Mouse (Mus musculus): ENCODE results near the gene Klre1. TPM values are rescaled to one million over a fixed set of nuclear protein-coding genes. Genes with fewer than 3 reads are reported as not detected.

Gene Klre1
- not detected in 2 replicates for polyA plus RNA-seq (2016; fragmentation: Nextera tagmentation; extraction: Ambion mirVana)

- 97% methylated on average over 8 of the region's 8 CpGs for WGBS
- H3K27me3 ChIP-seq (replicated peaks): no peaks in the 10 kb centered on the region
- no peak within 1 kb of the TSS for H3K4me2 ChIP-seq (replicated peaks)
- H3K27ac ChIP-seq: no peak within 1 kb of the TSS
- no peak for ATAC-seq (ENCODE audit: low FRiP score, low read depth)
- H3K4me3 ChIP-seq: no peak within 1 kb of the TSS
- H3K9me3 ChIP-seq: no peaks in the 10 kb centered on the region
- H3K36me3 ChIP-seq: no peaks in the 10 kb centered on the region
- H3K4me1 ChIP-seq: no peaks in the 10 kb centered on the region
- no peak within 1 kb of the TSS for H3K9ac ChIP-seq
Measured at GRCm38 (mm10) chr6:129577605-129578004, at the start of gene Klre1. Gene Klre1 (plus strand): TSS chr6:129577905.

GRCm38 (mm10) chr6:129529605-129530004 is 48.1 kb upstream of the Klre1 start:
- H3K27ac ChIP-seq: no peak overlapping the region
- no peaks in the 10 kb centered on the region for H3K9me3 ChIP-seq
- no peak overlapping the region for H3K9ac ChIP-seq
- no peak overlapping the region for H3K4me3 ChIP-seq
- peaks cover under 1% of the 10 kb centered on the region; the same call in 1 of the 2 replicates for H3K4me1 ChIP-seq
- no peak for ATAC-seq (ENCODE audit: low FRiP score, low read depth)
- H3K4me2 ChIP-seq (replicated peaks): no peak overlapping the region
- H3K27me3 ChIP-seq (replicated peaks): no peaks in the 10 kb centered on the region
- 85% methylated on average over 1 of the region's 1 CpGs for WGBS
- no peaks in the 10 kb centered on the region for H3K36me3 ChIP-seq

GRCm38 (mm10) chr6:129530261-129530660 is 47.4 kb upstream of the Klre1 start:
- Histone ChIP-seq H3K4me1 (peaks cover 8% of the 10 kb centered on the region), H3K9me3 (no peaks in the 10 kb centered on the region), H3K27ac (no peak overlapping the region), H3K27me3 (replicated peaks) (no peaks in the 10 kb centered on the region), H3K4me2 (replicated peaks) (no peak overlapping the region), H3K36me3 (no peaks in the 10 kb centered on the region), H3K4me3 (no peak overlapping the region), H3K9ac (no peak overlapping the region)
- no peak for ATAC-seq (ENCODE audit: low FRiP score, low read depth)

DNA sequence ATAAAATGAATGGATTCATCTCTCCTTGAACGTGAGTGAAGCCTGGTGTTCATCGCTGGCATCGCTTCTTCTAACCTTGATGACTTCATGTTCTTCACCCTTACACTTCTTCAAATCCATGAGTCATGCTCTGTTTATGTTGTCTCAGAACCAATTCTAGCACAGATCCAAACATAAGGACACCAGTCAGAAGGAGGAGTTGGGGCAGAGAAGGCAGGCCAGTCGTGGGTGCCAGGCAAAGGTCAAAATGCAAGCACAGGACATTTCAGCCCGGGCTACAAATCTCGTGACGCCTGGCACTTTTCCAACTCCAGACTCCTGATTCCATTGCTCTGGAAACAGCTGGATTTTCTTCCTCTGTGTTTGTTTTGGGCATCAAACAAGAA is 45.2 kb upstream of the Klre1 start:
- H3K9me3 ChIP-seq: no peaks in the 10 kb centered on the region
- ATAC-seq (ENCODE audit: low FRiP score, low read depth): peak; percentile 42
- peak overlapping the region; percentile 76; the same call in 1 of the 2 replicates for H3K9ac ChIP-seq
- peak overlapping the region; percentile 64; the same call in 1 of the 2 replicates for H3K4me3 ChIP-seq
- H3K4me1 ChIP-seq: peaks cover 15% of the 10 kb centered on the region
- no peaks in the 10 kb centered on the region for H3K36me3 ChIP-seq
- H3K4me2 ChIP-seq (replicated peaks): peak overlapping the region; percentile 68
- 38% methylated on average over 7 of the region's 7 CpGs for WGBS
- no peak overlapping the region for H3K27ac ChIP-seq
- no peaks in the 10 kb centered on the region for H3K27me3 ChIP-seq (replicated peaks)

GRCm38 (mm10) chr6:129532942-129533860 is 44.5 kb upstream of the Klre1 start, which contains the start of gene Gabarapl1:
Gene Gabarapl1 (plus strand): TSS chr6:129533160.
- Histone ChIP-seq H3K9ac (peak within 1 kb of the TSS; percentile 76), H3K27me3 (replicated peaks) (no peaks in the 10 kb centered on the region), H3K36me3 (peaks cover 3% of the 10 kb centered on the region), H3K4me3 (peak within 1 kb of the TSS; percentile 64), H3K4me2 (replicated peaks) (peak within 1 kb of the TSS; percentile 68), H3K9me3 (no peaks in the 10 kb centered on the region), H3K4me1 (peaks cover 15% of the 10 kb centered on the region), H3K27ac (0 out of 2 replicates have a peak within 1 kb of the TSS, but pooled peaks have one; percentile 10)
- under 1% methylated on average over 55 of the region's 55 CpGs for WGBS
- peak; percentile 87 for ATAC-seq (ENCODE audit: low FRiP score, low read depth)

DNA sequence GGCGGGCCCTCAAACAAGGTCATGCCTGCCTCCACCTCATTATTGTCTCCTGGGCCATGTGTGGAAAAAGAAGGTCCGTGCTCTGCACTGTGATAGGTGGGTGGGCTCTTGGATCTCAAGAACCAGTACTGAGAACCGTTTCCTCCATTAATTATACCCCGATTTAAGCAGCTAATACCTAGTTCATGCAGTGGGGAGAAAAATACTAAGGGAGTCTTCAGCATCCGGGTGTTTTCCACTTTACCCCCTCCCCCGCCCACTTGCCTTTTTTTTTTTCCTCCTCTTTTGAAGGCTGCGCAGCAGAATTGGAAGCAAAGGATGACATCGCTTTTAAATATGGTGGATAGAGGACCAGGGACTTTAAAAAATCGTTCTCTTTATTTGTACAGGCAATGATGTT is 43.6 kb upstream of the Klre1 start:
- Histone ChIP-seq H3K36me3 (peaks cover 11% of the 10 kb centered on the region), H3K9ac (peak overlapping the region; percentile 76), H3K9me3 (no peaks in the 10 kb centered on the region), H3K4me3 (peak overlapping the region; percentile 64), H3K27ac (no peak overlapping the region), H3K4me1 (peaks cover 15% of the 10 kb centered on the region), H3K27me3 (replicated peaks) (no peaks in the 10 kb centered on the region), H3K4me2 (replicated peaks) (peak overlapping the region; percentile 68)
- ATAC-seq (ENCODE audit: low FRiP score, low read depth): peak; percentile 37
- 22% methylated on average over 9 of the region's 9 CpGs for WGBS

- Histone ChIP-seq H3K9ac (peak overlapping the region; percentile 76), H3K4me3 (peak overlapping the region; percentile 64), H3K4me1 (peaks cover 15% of the 10 kb centered on the region), H3K36me3 (peaks cover 18% of the 10 kb centered on the region), H3K9me3 (no peaks in the 10 kb centered on the region), H3K27me3 (replicated peaks) (no peaks in the 10 kb centered on the region), H3K27ac (no peak overlapping the region), H3K4me2 (replicated peaks) (peak overlapping the region; percentile 68)
- WGBS: 72% methylated on average over 4 of the region's 4 CpGs
- no peak for ATAC-seq (ENCODE audit: low FRiP score, low read depth)
Measured at GRCm38 (mm10) chr6:129534627-129535190, 43.0 kb upstream of the Klre1 start.

DNA sequence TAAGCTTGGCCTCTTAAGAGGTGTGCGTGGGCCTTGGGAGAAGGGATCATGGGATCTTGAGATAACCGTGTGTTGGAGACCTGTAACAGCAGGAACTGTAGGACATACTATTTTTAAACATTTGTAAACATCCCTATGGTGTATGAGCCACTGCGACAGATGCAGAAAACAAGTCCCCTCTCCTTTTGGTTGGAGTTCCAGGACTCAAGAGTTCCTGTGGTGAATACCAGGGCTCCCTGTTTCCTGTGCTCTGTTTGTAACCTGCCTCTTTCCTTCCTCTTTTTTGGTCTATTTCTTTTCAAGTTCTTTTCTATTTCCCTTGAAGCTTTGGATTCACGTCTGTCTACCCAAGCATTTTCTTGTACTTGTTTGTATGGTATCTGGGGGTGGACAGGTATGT is 42.0 kb upstream of the Klre1 start:
- Histone ChIP-seq H3K9me3 (no peaks in the 10 kb centered on the region), H3K4me2 (replicated peaks) (peak overlapping the region; percentile 68), H3K9ac (0 out of 2 replicates have a peak overlapping the region, but pooled peaks have one; percentile 9), H3K4me3 (no peak overlapping the region), H3K36me3 (peaks cover 27% of the 10 kb centered on the region), H3K4me1 (peaks cover 15% of the 10 kb centered on the region), H3K27me3 (replicated peaks) (no peaks in the 10 kb centered on the region), H3K27ac (no peak overlapping the region)
- no peak for ATAC-seq (ENCODE audit: low FRiP score, low read depth)
- WGBS: 92% methylated on average over 4 of the region's 4 CpGs

- H3K36me3 ChIP-seq: peaks cover 41% of the 10 kb centered on the region
- H3K4me3 ChIP-seq: no peak overlapping the region
- no peaks in the 10 kb centered on the region for H3K27me3 ChIP-seq (replicated peaks)
- H3K4me1 ChIP-seq: peaks cover 21% of the 10 kb centered on the region
- no peak overlapping the region for H3K9ac ChIP-seq
- 90% methylated on average over 6 of the region's 6 CpGs for WGBS
- H3K4me2 ChIP-seq (replicated peaks): no peak overlapping the region
- ATAC-seq (ENCODE audit: low FRiP score, low read depth): no peak
- no peaks in the 10 kb centered on the region for H3K9me3 ChIP-seq
- no peak overlapping the region for H3K27ac ChIP-seq
Measured at GRCm38 (mm10) chr6:129538555-129538954, 39.1 kb upstream of the Klre1 start.

DNA sequence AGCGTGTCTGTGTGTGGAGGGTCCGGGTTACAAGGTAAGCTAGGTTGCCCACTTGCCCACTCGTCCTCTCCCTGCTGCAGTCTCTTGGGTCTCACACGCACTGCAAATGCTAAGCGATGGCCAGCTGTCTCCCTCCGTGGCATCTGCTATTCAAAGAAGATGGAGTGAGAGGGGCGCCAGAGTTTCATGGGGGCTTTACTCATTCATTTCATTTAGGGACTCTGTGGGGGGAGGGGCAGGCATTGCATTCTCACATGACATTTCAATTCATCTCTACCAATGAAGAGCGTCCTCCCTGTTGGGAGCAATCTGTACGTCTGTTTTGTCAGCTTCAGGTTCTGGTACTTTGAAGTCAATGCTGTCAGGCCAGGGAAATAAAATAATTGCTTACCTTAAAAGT is 35.8 kb upstream of the Klre1 start:
- no peak for ATAC-seq (ENCODE audit: low FRiP score, low read depth)
- Histone ChIP-seq H3K4me1 (peaks cover 6% of the 10 kb centered on the region; the same call in 1 of the 2 replicates), H3K36me3 (peaks cover 41% of the 10 kb centered on the region), H3K9me3 (no peaks in the 10 kb centered on the region), H3K4me3 (no peak overlapping the region), H3K27ac (no peak overlapping the region), H3K9ac (no peak overlapping the region), H3K4me2 (replicated peaks) (no peak overlapping the region), H3K27me3 (replicated peaks) (no peaks in the 10 kb centered on the region)
- 42% methylated on average over 9 of the region's 9 CpGs for WGBS

DNA sequence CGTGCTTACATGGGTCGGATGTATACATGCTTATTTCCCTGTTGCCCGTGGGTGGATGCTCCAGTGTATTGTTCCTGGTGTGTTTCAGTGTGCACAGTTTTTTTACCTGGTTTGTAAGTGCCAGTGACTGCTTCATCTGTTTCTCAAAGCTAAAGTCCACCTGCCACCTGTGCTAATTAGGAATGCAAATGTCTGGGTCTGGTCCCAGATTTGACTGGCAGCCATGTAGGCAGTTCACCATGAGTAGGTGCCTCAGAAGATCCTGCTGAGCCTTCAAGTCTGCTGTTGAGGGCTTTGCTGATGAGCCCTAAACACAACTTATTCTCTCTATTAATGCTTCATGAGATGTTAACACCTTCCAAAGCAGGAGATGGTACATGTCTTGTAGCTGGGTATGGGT is 35.2 kb upstream of the Klre1 start:
- no peak overlapping the region for H3K4me3 ChIP-seq
- H3K9ac ChIP-seq: no peak overlapping the region
- peaks cover 41% of the 10 kb centered on the region for H3K36me3 ChIP-seq
- no peaks in the 10 kb centered on the region for H3K27me3 ChIP-seq (replicated peaks)
- H3K27ac ChIP-seq: no peak overlapping the region
- WGBS: 97% methylated on average over 3 of the region's 3 CpGs
- H3K9me3 ChIP-seq: no peaks in the 10 kb centered on the region
- no peak overlapping the region for H3K4me2 ChIP-seq (replicated peaks)
- ATAC-seq (ENCODE audit: low FRiP score, low read depth): no peak
- peaks cover 6% of the 10 kb centered on the region; the same call in 1 of the 2 replicates for H3K4me1 ChIP-seq
